Mouse (Mus musculus) G1E (cell line): ENCODE results near the gene B3gnt9. TPM values are rescaled to one million over a fixed set of nuclear protein-coding genes. Genes with fewer than 3 reads are reported as not detected.

Source experiments
- ATAC-seq: 2 replicates; pipeline ENCODE4 v1.8.0; 2016; ENCODE audit warnings: mild to moderate bottlenecking; ENCODE audit not compliant: insufficient number of reproducible peaks, poor library complexity, low FRiP score, severe bottlenecking; ENCODE audit errors: extremely low read depth
- DNase-seq: peaks from one replicate; pipeline ENCODE4 v3.0.0; 2012; ENCODE audit warnings: low spot score
- H3K27me3 ChIP-seq: 2 replicates; pipeline ENCODE4 v1.6.1; 2012; ENCODE audit warnings: mild to moderate bottlenecking, low read length, inconsistent platforms; ENCODE audit not compliant: insufficient read depth
- H3K36me3 ChIP-seq: replicated peaks from 2 replicates; pipeline ENCODE3; 2012; ENCODE audit warnings: mild to moderate bottlenecking, inconsistent platforms
- H3K4me1 ChIP-seq: 2 replicates; pipeline ENCODE4 v1.6.1; 2012; ENCODE audit warnings: low read depth, low read length, inconsistent platforms, mixed read lengths; ENCODE audit not compliant: insufficient read depth
- H3K4me3 ChIP-seq: 2 replicates; pipeline ENCODE4 v1.5.1; 2012; ENCODE audit warnings: low read depth, mild to moderate bottlenecking, inconsistent platforms, low read length, moderate library complexity, mixed read lengths
- H3K9me3 ChIP-seq: replicated peaks from 2 replicates; pipeline ENCODE4 v1.6.1; 2012; ENCODE audit warnings: inconsistent platforms
- CTCF ChIP-seq: IDR thresholded peaks from 2 replicates; pipeline ENCODE4 v1.5.1; 2012; ENCODE audit warnings: low read depth, low read length, inconsistent platforms, mixed read lengths
- GATA1 ChIP-seq: IDR thresholded peaks from 2 replicates; pipeline ENCODE4 v1.6.1; 2012; ENCODE audit warnings: borderline replicate concordance, low read length, inconsistent platforms, mixed read lengths
- GATA2 ChIP-seq: IDR thresholded peaks from 2 replicates; pipeline ENCODE4 v1.6.1; 2012; ENCODE audit warnings: low read depth, low read length, inconsistent platforms, borderline replicate concordance
- POLR2AphosphoS5 ChIP-seq: IDR thresholded peaks from 2 replicates; pipeline ENCODE4 v1.6.1; 2012; ENCODE audit warnings: low read depth, low read length, inconsistent platforms; ENCODE audit not compliant: insufficient replicate concordance
- TAL1 ChIP-seq: conservative IDR thresholded peaks from 2 replicates; pipeline ENCODE4 v1.6.1; 2012; ENCODE audit warnings: low read depth, low read length, inconsistent platforms, mixed read lengths
- polyA plus RNA-seq: library from polyadenylated mRNA; stranded (reverse); fragments of >175 nt; gene quantifications from 2 replicates; pipeline ENCODE4 v1.2.3, GENCODE M21; 2012
- total RNA-seq, 2 experiments: library from RNA; stranded (forward) in 1 of 2; stranded (reverse) in 1 of 2; fragments of 200-1000 nt in 1 of 2; fragments of >200 nt in 1 of 2; fragmentation: Nextera tagmentation in 1 of 2; gene quantifications; 2 replicates each; pipeline ENCODE4 v1.2.3; 2014 to 2017

B3gnt9 gene
- total and polyA plus RNA-seq, 3 experiments = 4.4 to 6.2 (median 5.9) TPM

- Histone ChIP-seq H3K4me1 (peaks cover 76% of the 10 kb centered on the region), H3K27me3 (peaks cover 25% of the 10 kb centered on the region), H3K4me3 (peak overlapping the region; percentile 67; the same call in 1 of the 2 replicates), H3K36me3 (peaks cover 31% of the 10 kb centered on the region), H3K9me3 (peaks cover 10% of the 10 kb centered on the region)
- TF ChIP-seq CTCF = no peak
- no peak for TF ChIP-seq TAL1
- TF ChIP-seq GATA1 = no peak
- no peak for ATAC-seq
- no peak for DNase-seq
Observed at GRCm38 (mm10) chr8:105268342-105269074, 13.6 kb upstream of the B3gnt9 start.

GRCm38 (mm10) chr8:105266775-105267174 is 11.8 kb upstream of the B3gnt9 start:
- Histone ChIP-seq H3K4me1 (peaks cover 77% of the 10 kb centered on the region), H3K4me3 (peak overlapping the region; percentile 45; the same call in 1 of the 2 replicates), H3K27me3 (peaks cover 19% of the 10 kb centered on the region), H3K9me3 (peaks cover 10% of the 10 kb centered on the region), H3K36me3 (peaks cover 37% of the 10 kb centered on the region)
- peak; percentile 62 for DNase-seq
- ATAC-seq = peak; percentile 35
- no peak for TF ChIP-seq POLR2AphosphoS5
- no peak for TF ChIP-seq GATA2
- TF ChIP-seq CTCF = no peak
- no peak for TF ChIP-seq GATA1
- no peak for TF ChIP-seq TAL1

GRCm38 (mm10) chr8:105265128-105265527 is 10.2 kb upstream of the B3gnt9 start:
- H3K4me3 ChIP-seq = peak overlapping the region; percentile 93
- peaks cover 53% of the 10 kb centered on the region for H3K36me3 ChIP-seq
- peaks cover 8% of the 10 kb centered on the region; the same call in 1 of the 2 replicates for H3K27me3 ChIP-seq
- DNase-seq (peak; percentile 74), ATAC-seq (peak; percentile 50; the same call in 1 of the 2 replicates)
- H3K9me3 ChIP-seq = peaks cover 14% of the 10 kb centered on the region
- TF ChIP-seq POLR2AphosphoS5 (no peak), TAL1 (no peak), CTCF (no peak), GATA1 (no peak), GATA2 (no peak)
- H3K4me1 ChIP-seq = peaks cover 76% of the 10 kb centered on the region

- DNase-seq (peak; percentile 87), ATAC-seq (peak; percentile 69; the same call in 1 of the 2 replicates)
- TF ChIP-seq GATA2 (no peak), POLR2AphosphoS5 (no peak), CTCF (no peak)
- peak within 1 kb of the TSS; percentile 93 for H3K4me3 ChIP-seq
- peaks cover 14% of the 10 kb centered on the region for H3K9me3 ChIP-seq
- H3K36me3 ChIP-seq = peaks cover 60% of the 10 kb centered on the region
- H3K27me3 ChIP-seq = peaks cover 4% of the 10 kb centered on the region; the same call in 1 of the 2 replicates
- peaks cover 76% of the 10 kb centered on the region for H3K4me1 ChIP-seq
Observed at GRCm38 (mm10) chr8:105264024-105264982, 9.3 kb upstream of the B3gnt9 start, which contains the start of the genes Tradd and Fbxl8. TSS of gene Tradd (minus strand) at chr8:105264609. TSS of gene Fbxl8 (plus strand) at chr8:105264648.

GRCm38 (mm10) chr8:105263244-105263912 is 8.4 kb upstream of the B3gnt9 start:
- ATAC-seq = no peak
- peak overlapping the region; percentile 93 for H3K4me3 ChIP-seq
- H3K27me3 ChIP-seq = no peaks in the 10 kb centered on the region; the same call in 1 of the 2 replicates
- no peak for TF ChIP-seq POLR2AphosphoS5
- TF ChIP-seq GATA1 = no peak
- TF ChIP-seq GATA2 = no peak
- no peak for TF ChIP-seq TAL1
- TF ChIP-seq CTCF = no peak
- DNase-seq = no peak
- H3K36me3 ChIP-seq = peaks cover 60% of the 10 kb centered on the region
- H3K9me3 ChIP-seq = peaks cover 9% of the 10 kb centered on the region
- peaks cover 72% of the 10 kb centered on the region for H3K4me1 ChIP-seq
